Mouse (Mus musculus): ENCODE data around the gene Dnase2b. TPM values are rescaled to one million over a fixed set of nuclear protein-coding genes. Genes with fewer than 3 reads are reported as not detected.

The Dnase2b gene
- polyA plus RNA-seq, 1 experiment from 2014 or later = not detected

- no peak overlapping the region for H3K9ac ChIP-seq (ENCODE audit: low read length)
- 86% methylated on average over 7 of the region's 7 CpGs for WGBS
These were observed 24.2 kb downstream of the Dnase2b start for GRCm38 (mm10) chr3:146591159-146591558.

GRCm38 (mm10) chr3:146589523-146589922 is 25.9 kb downstream of the Dnase2b start:
- no peak overlapping the region for H3K4me3 ChIP-seq (ENCODE audit: low read depth, low read length)
- no peaks in the 10 kb centered on the region for H3K9me3 ChIP-seq (ENCODE audit: control insufficient read depth, low read length)
- ATAC-seq (replicated peaks; ENCODE audit: low FRiP score, low TSS enrichment, low read depth) (no peak), DNase-seq (ENCODE audit: low spot score) (no peak)
- no peak overlapping the region for H3K9ac ChIP-seq (ENCODE audit: low read length)
- H3K27ac ChIP-seq (ENCODE audit: low read depth) = no peak overlapping the region
- WGBS = 72% methylated on average over 6 of the region's 6 CpGs
- no peaks in the 10 kb centered on the region for H3K36me3 ChIP-seq (ENCODE audit: control insufficient read depth, insufficient read depth, low read length)
- H3K27me3 ChIP-seq (replicated peaks; ENCODE audit: control insufficient read depth, insufficient read depth, low read length) = no peaks in the 10 kb centered on the region
- H3K4me1 ChIP-seq (replicated peaks; ENCODE audit: control insufficient read depth, insufficient read depth, low read length) = no peaks in the 10 kb centered on the region
- H3K4me2 ChIP-seq (ENCODE audit: low read length) = no peak overlapping the region

More at GRCm38 (mm10) chr3:146591159-146591558, 24.2 kb downstream of the Dnase2b start:
- H3K9me3 ChIP-seq (ENCODE audit: control insufficient read depth, low read length) = no peaks in the 10 kb centered on the region
- H3K4me3 ChIP-seq (ENCODE audit: low read depth, low read length) = no peak overlapping the region
- DNase-seq (ENCODE audit: low spot score) (no peak), ATAC-seq (replicated peaks; ENCODE audit: low FRiP score, low TSS enrichment, low read depth) (no peak)
- H3K4me1 ChIP-seq (replicated peaks; ENCODE audit: control insufficient read depth, insufficient read depth, low read length) = no peaks in the 10 kb centered on the region
- H3K4me2 ChIP-seq (ENCODE audit: low read length) = no peak overlapping the region
- no peaks in the 10 kb centered on the region for H3K36me3 ChIP-seq (ENCODE audit: control insufficient read depth, insufficient read depth, low read length)
- H3K27ac ChIP-seq (ENCODE audit: low read depth) = no peak overlapping the region
- H3K27me3 ChIP-seq (replicated peaks; ENCODE audit: control insufficient read depth, insufficient read depth, low read length) = no peaks in the 10 kb centered on the region

GRCm38 (mm10) chr3:146586616-146587015 is 28.8 kb downstream of the Dnase2b start:
- DNase-seq (ENCODE audit: low spot score) (no peak), ATAC-seq (replicated peaks; ENCODE audit: low FRiP score, low TSS enrichment, low read depth) (no peak)
- Histone ChIP-seq H3K27ac (ENCODE audit: low read depth) (no peak overlapping the region), H3K9me3 (ENCODE audit: control insufficient read depth, low read length) (no peaks in the 10 kb centered on the region), H3K9ac (ENCODE audit: low read length) (no peak overlapping the region), H3K4me3 (ENCODE audit: low read depth, low read length) (no peak overlapping the region), H3K36me3 (ENCODE audit: control insufficient read depth, insufficient read depth, low read length) (no peaks in the 10 kb centered on the region), H3K4me2 (ENCODE audit: low read length) (no peak overlapping the region), H3K4me1 (replicated peaks; ENCODE audit: control insufficient read depth, insufficient read depth, low read length) (no peaks in the 10 kb centered on the region), H3K27me3 (replicated peaks; ENCODE audit: control insufficient read depth, insufficient read depth, low read length) (no peaks in the 10 kb centered on the region)
- 93% methylated on average over 14 of the region's 14 CpGs for WGBS

GRCm38 (mm10) chr3:146583908-146584307 is 31.5 kb downstream of the Dnase2b start:
- Histone ChIP-seq H3K27me3 (replicated peaks; ENCODE audit: control insufficient read depth, insufficient read depth, low read length) (no peaks in the 10 kb centered on the region), H3K27ac (ENCODE audit: low read depth) (no peak overlapping the region), H3K36me3 (ENCODE audit: control insufficient read depth, insufficient read depth, low read length) (no peaks in the 10 kb centered on the region), H3K4me2 (ENCODE audit: low read length) (no peak overlapping the region), H3K9me3 (ENCODE audit: control insufficient read depth, low read length) (no peaks in the 10 kb centered on the region), H3K4me3 (ENCODE audit: low read depth, low read length) (no peak overlapping the region), H3K4me1 (replicated peaks; ENCODE audit: control insufficient read depth, insufficient read depth, low read length) (no peaks in the 10 kb centered on the region), H3K9ac (ENCODE audit: low read length) (no peak overlapping the region)
- ATAC-seq (replicated peaks; ENCODE audit: low FRiP score, low TSS enrichment, low read depth) (no peak), DNase-seq (ENCODE audit: low spot score) (no peak)
- 60% methylated on average over 5 of the region's 5 CpGs for WGBS

- Histone ChIP-seq H3K27me3 (replicated peaks; ENCODE audit: control insufficient read depth, insufficient read depth, low read length) (no peaks in the 10 kb centered on the region), H3K4me1 (replicated peaks; ENCODE audit: control insufficient read depth, insufficient read depth, low read length) (no peaks in the 10 kb centered on the region), H3K4me3 (ENCODE audit: low read depth, low read length) (no peak overlapping the region), H3K27ac (ENCODE audit: low read depth) (no peak overlapping the region), H3K36me3 (ENCODE audit: control insufficient read depth, insufficient read depth, low read length) (no peaks in the 10 kb centered on the region), H3K4me2 (ENCODE audit: low read length) (no peak overlapping the region), H3K9ac (ENCODE audit: low read length) (no peak overlapping the region), H3K9me3 (ENCODE audit: control insufficient read depth, low read length) (no peaks in the 10 kb centered on the region)
- DNase-seq (ENCODE audit: low spot score) (no peak), ATAC-seq (replicated peaks; ENCODE audit: low FRiP score, low TSS enrichment, low read depth) (no peak)
- WGBS = 82% methylated on average over 4 of the region's 4 CpGs
These were observed 31.9 kb downstream of the Dnase2b start for GRCm38 (mm10) chr3:146583478-146583877.

- Histone ChIP-seq H3K36me3 (ENCODE audit: control insufficient read depth, insufficient read depth, low read length) (no peaks in the 10 kb centered on the region), H3K4me1 (replicated peaks; ENCODE audit: control insufficient read depth, insufficient read depth, low read length) (no peaks in the 10 kb centered on the region), H3K4me2 (ENCODE audit: low read length) (no peak overlapping the region), H3K9ac (ENCODE audit: low read length) (no peak overlapping the region), H3K4me3 (ENCODE audit: low read depth, low read length) (no peak overlapping the region), H3K27ac (ENCODE audit: low read depth) (no peak overlapping the region), H3K27me3 (replicated peaks; ENCODE audit: control insufficient read depth, insufficient read depth, low read length) (no peaks in the 10 kb centered on the region), H3K9me3 (ENCODE audit: control insufficient read depth, low read length) (no peaks in the 10 kb centered on the region)
- DNase-seq (ENCODE audit: low spot score) (no peak), ATAC-seq (replicated peaks; ENCODE audit: low FRiP score, low TSS enrichment, low read depth) (no peak)
- WGBS = 89% methylated on average over 3 of the region's 3 CpGs
These were observed 35.2 kb downstream of the Dnase2b start for GRCm38 (mm10) chr3:146580039-146580729.

GRCm38 (mm10) chr3:146577591-146577990 is 37.8 kb downstream of the Dnase2b start:
- ATAC-seq (replicated peaks; ENCODE audit: low FRiP score, low TSS enrichment, low read depth) = no peak
- H3K36me3 ChIP-seq (ENCODE audit: control insufficient read depth, insufficient read depth, low read length) = no peaks in the 10 kb centered on the region
- no peak overlapping the region for H3K27ac ChIP-seq (ENCODE audit: low read depth)
- no peak overlapping the region for H3K4me2 ChIP-seq (ENCODE audit: low read length)
- DNase-seq (ENCODE audit: low spot score) = no peak
- no peak overlapping the region for H3K9ac ChIP-seq (ENCODE audit: low read length)
- H3K9me3 ChIP-seq (ENCODE audit: control insufficient read depth, low read length) = no peaks in the 10 kb centered on the region
- 67% methylated on average over 2 of the region's 2 CpGs for WGBS
- H3K27me3 ChIP-seq (replicated peaks; ENCODE audit: control insufficient read depth, insufficient read depth, low read length) = no peaks in the 10 kb centered on the region
- no peaks in the 10 kb centered on the region for H3K4me1 ChIP-seq (replicated peaks; ENCODE audit: control insufficient read depth, insufficient read depth, low read length)
- no peak overlapping the region for H3K4me3 ChIP-seq (ENCODE audit: low read depth, low read length)

- DNase-seq (ENCODE audit: low spot score) (no peak), ATAC-seq (replicated peaks; ENCODE audit: low FRiP score, low TSS enrichment, low read depth) (no peak)
- Histone ChIP-seq H3K27me3 (replicated peaks; ENCODE audit: control insufficient read depth, insufficient read depth, low read length) (no peaks in the 10 kb centered on the region), H3K4me1 (replicated peaks; ENCODE audit: control insufficient read depth, insufficient read depth, low read length) (no peaks in the 10 kb centered on the region), H3K9me3 (ENCODE audit: control insufficient read depth, low read length) (no peaks in the 10 kb centered on the region), H3K4me2 (ENCODE audit: low read length) (no peak overlapping the region), H3K9ac (ENCODE audit: low read length) (no peak overlapping the region), H3K27ac (ENCODE audit: low read depth) (no peak overlapping the region), H3K4me3 (ENCODE audit: low read depth, low read length) (no peak overlapping the region), H3K36me3 (ENCODE audit: control insufficient read depth, insufficient read depth, low read length) (no peaks in the 10 kb centered on the region)
- 87% methylated on average over 1 of the region's 1 CpGs for WGBS
These were observed 44.1 kb downstream of the Dnase2b start for GRCm38 (mm10) chr3:146571341-146571740.

GRCm38 (mm10) chr3:146570939-146571338 is 44.5 kb downstream of the Dnase2b start:
- no peak for ATAC-seq (replicated peaks; ENCODE audit: low FRiP score, low TSS enrichment, low read depth)
- no peaks in the 10 kb centered on the region for H3K36me3 ChIP-seq (ENCODE audit: control insufficient read depth, insufficient read depth, low read length)
- no peak overlapping the region for H3K4me3 ChIP-seq (ENCODE audit: low read depth, low read length)
- H3K27ac ChIP-seq (ENCODE audit: low read depth) = no peak overlapping the region
- 88% methylated on average over 6 of the region's 6 CpGs for WGBS
- H3K4me1 ChIP-seq (replicated peaks; ENCODE audit: control insufficient read depth, insufficient read depth, low read length) = no peaks in the 10 kb centered on the region
- no peaks in the 10 kb centered on the region for H3K27me3 ChIP-seq (replicated peaks; ENCODE audit: control insufficient read depth, insufficient read depth, low read length)
- no peak for DNase-seq (ENCODE audit: low spot score)
- H3K9ac ChIP-seq (ENCODE audit: low read length) = no peak overlapping the region
- H3K4me2 ChIP-seq (ENCODE audit: low read length) = no peak overlapping the region
- no peaks in the 10 kb centered on the region for H3K9me3 ChIP-seq (ENCODE audit: control insufficient read depth, low read length)
